Mouse (Mus musculus) liver, embryonic 14.5 days (tissue): ENCODE results near the gene Maml3. TPM values are rescaled to one million over a fixed set of nuclear protein-coding genes. Genes with fewer than 3 reads are reported as not detected.

ENCODE experiments used
- ATAC-seq: fragments of 200-750 bp; cut with Nextera tagmentation; 2 replicates; pipeline ENCODE4 v1.8.0; 2017; ENCODE audit warnings: moderate number of reproducible peaks, mild to moderate bottlenecking, moderate library complexity; ENCODE audit not compliant: insufficient read depth
- DNase-seq, 3 experiments: peaks; one replicate each; pipeline ENCODE4 v3.0.0-alpha.2; 2012 to 2013; ENCODE audit warnings: low read depth in 3 of 3, low spot score in 3 of 3
- H3K27ac ChIP-seq: fragments of 300-500 bp; sonication (generic); 2 replicates; pipeline ENCODE4 v1.5.1; 2014; ENCODE audit warnings: moderate library complexity, mild to moderate bottlenecking, control low read depth, inconsistent platforms
- H3K27me3 ChIP-seq: fragments of 300-500 bp; sonication (generic); 2 replicates; pipeline ENCODE4 v1.6.1; 2014; ENCODE audit warnings: mild to moderate bottlenecking, low read length, moderate library complexity; ENCODE audit not compliant: control insufficient read depth, insufficient read depth
- H3K36me3 ChIP-seq: fragments of 300-500 bp; sonication (generic); replicated peaks from 2 replicates; pipeline ENCODE4 v1.6.1; 2014; ENCODE audit warnings: low read depth; ENCODE audit not compliant: control insufficient read depth, insufficient read depth
- H3K4me1 ChIP-seq, 2 experiments: fragments of 200-500 bp in 1 of 2; fragments of 300-500 bp in 1 of 2; sonication (generic) in 1 of 2; replicated peaks; 2 replicates each; pipeline ENCODE4 v1.6.1; 2012 to 2014; ENCODE audit warnings: antibody characterized with exemption in 1 of 2, inconsistent platforms in 1 of 2, low read length in 1 of 2; ENCODE audit not compliant: control insufficient read depth in 2 of 2, insufficient read depth in 2 of 2
- H3K4me2 ChIP-seq: fragments of 300-500 bp; sonication (generic); 2 replicates; pipeline ENCODE4 v1.6.1; 2014; ENCODE audit warnings: low read depth, mild to moderate bottlenecking, control low read depth, moderate library complexity
- H3K4me3 ChIP-seq, 2 experiments: fragments of 200-500 bp in 1 of 2; fragments of 300-500 bp in 1 of 2; sonication (generic) in 1 of 2; 2 replicates each; pipeline ENCODE4 v1.5.1; 2012 to 2014; ENCODE audit warnings: low read depth in 2 of 2, low read length in 2 of 2, mild to moderate bottlenecking in 2 of 2, control low read depth in 1 of 2, inconsistent platforms in 1 of 2, moderate library complexity in 1 of 2; ENCODE audit not compliant: insufficient read depth in 1 of 2
- H3K9ac ChIP-seq: fragments of 300-500 bp; sonication (generic); replicated peaks from 2 replicates; pipeline ENCODE4 v1.6.1; 2014; ENCODE audit warnings: mild to moderate bottlenecking, control low read depth, moderate library complexity
- H3K9me3 ChIP-seq: fragments of 300-500 bp; sonication (generic); 2 replicates; pipeline ENCODE4 v1.6.1; 2016; ENCODE audit warnings: low read length, mixed read lengths; ENCODE audit not compliant: control insufficient read depth
- CTCF ChIP-seq: IDR thresholded peaks from 2 replicates; pipeline ENCODE4 v1.5.1; 2016; ENCODE audit warnings: antibody characterized with exemption, low read depth, control low read depth
- EP300 ChIP-seq: IDR thresholded peaks from 2 replicates; pipeline ENCODE4 v1.6.1; 2016; ENCODE audit warnings: antibody characterized with exemption, low read depth
- WGBS: fragments of 180-500 bp; shearing (Covaris S2); extraction: QIAGEN DNeasy Blood & Tissue Kit; methylation state at CpG from one replicate; pipeline ENCODE4 v1.1.7; 2014; ENCODE audit not compliant: insufficient replicate concordance; 5-methylcytosine and 5-hydroxymethylcytosine counted together
- polyA plus RNA-seq, 2 experiments: library from polyadenylated mRNA; depleted of rRNA in 1 of 2; stranded (reverse) in 1 of 2; unstranded in 1 of 2; fragments of >200 nt; fragmentation: Nextera tagmentation in 1 of 2; extraction: Ambion mirVana in 1 of 2; gene quantifications; 2 replicates each; pipeline versions ENCODE4 v1.2.1 to v1.2.3; 2012 to 2014

Maml3 gene
- polyA plus RNA-seq, 2 experiments, result 0.57 to 0.71 TPM

DNA sequence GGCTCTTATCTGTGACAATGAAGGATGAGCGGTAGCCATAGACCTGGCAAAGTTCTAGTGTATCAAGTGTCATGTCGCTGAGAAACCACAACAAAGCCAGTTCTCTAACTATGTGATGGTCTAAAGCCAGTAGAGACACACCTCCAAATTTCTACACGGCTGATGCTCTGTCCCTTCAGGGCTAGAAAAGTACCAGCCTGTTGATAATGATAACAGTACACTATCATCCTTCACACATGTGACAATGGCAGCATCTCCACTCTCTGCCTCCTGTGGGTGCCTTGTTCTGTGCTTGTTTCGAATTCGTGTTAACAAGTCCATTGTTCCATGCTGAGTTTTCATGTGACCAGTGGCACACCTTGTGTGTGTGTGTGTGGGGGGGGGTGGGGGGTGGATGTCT lies 180.2 kb downstream of the Maml3 start:
- no peaks in the 10 kb centered on the region for H3K9me3 ChIP-seq
- ATAC-seq (no peak), DNase-seq (no peak)
- WGBS, result 28% methylated on average over 5 of the region's 5 CpGs
- peaks cover 0 to 6% of the 10 kb centered on the region in 2 experiments; a peak in 2 of 4 replicates for H3K4me1 ChIP-seq
- no peaks in the 10 kb centered on the region for H3K27me3 ChIP-seq
- no peak overlapping the region for H3K9ac ChIP-seq
- TF ChIP-seq CTCF (no peak), EP300 (no peak)
- no peak overlapping the region for H3K4me2 ChIP-seq
- no peaks in the 10 kb centered on the region for H3K36me3 ChIP-seq
- no peak overlapping the region for H3K4me3 ChIP-seq
- H3K27ac ChIP-seq, result no peak overlapping the region

DNA sequence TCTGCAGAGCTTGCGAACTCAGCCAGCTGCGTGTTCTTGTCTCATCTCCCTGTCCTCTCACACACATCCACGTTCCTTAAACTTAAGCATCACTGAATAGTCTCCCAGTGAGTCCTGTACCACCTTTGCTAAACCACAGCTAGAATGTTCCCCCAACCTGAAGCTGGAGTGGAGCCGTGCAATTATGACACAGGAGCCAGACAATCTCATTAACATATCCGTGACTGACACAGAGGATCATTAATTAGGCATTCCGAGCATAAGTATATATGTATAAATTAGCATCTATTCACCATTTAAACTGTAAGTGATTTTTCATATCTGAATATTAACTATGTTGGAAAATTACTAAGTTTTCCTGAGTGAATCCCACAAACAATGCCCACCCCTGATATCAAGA lies 181.1 kb downstream of the Maml3 start:
- Histone ChIP-seq H3K4me3 (no peak overlapping the region), H3K4me1 (peaks cover 0 to 6% of the 10 kb centered on the region in 2 experiments; a peak in 2 of 4 replicates), H3K36me3 (no peaks in the 10 kb centered on the region), H3K9me3 (no peaks in the 10 kb centered on the region), H3K27ac (no peak overlapping the region), H3K27me3 (no peaks in the 10 kb centered on the region), H3K4me2 (no peak overlapping the region), H3K9ac (no peak overlapping the region)
- TF ChIP-seq CTCF (no peak), EP300 (no peak)
- no peak for ATAC-seq
- no peak for DNase-seq
- WGBS, result 77% methylated on average over 6 of the region's 6 CpGs

- Histone ChIP-seq H3K4me2 (peak overlapping the region; percentile 22), H3K9ac (no peak overlapping the region)
- ATAC-seq, result 0 out of 2 replicates have a peak, but pooled peaks have one; percentile 31
Observed at GRCm38 (mm10) chr3:51916902-51917301, 188.0 kb downstream of the Maml3 start.

GRCm38 (mm10) chr3:51916060-51916870 lies 188.6 kb downstream of the Maml3 start:
- DNase-seq (peak in 2 of 3 experiments; percentile 20 to 23), ATAC-seq (peak; percentile 51; the same call in 1 of the 2 replicates)
- H3K27ac ChIP-seq, result no peak overlapping the region
- no peak overlapping the region for H3K4me3 ChIP-seq
- H3K9me3 ChIP-seq, result no peaks in the 10 kb centered on the region
- peak overlapping the region; percentile 28; the same call in 1 of the 2 replicates for H3K4me2 ChIP-seq
- 24% methylated on average over 10 of the region's 10 CpGs for WGBS
- peaks cover 0 to 22% of the 10 kb centered on the region in 2 experiments; a peak in 2 of 4 replicates for H3K4me1 ChIP-seq
- H3K27me3 ChIP-seq, result no peaks in the 10 kb centered on the region
- H3K9ac ChIP-seq, result no peak overlapping the region
- H3K36me3 ChIP-seq, result no peaks in the 10 kb centered on the region
- TF ChIP-seq CTCF, result no peak
- TF ChIP-seq EP300, result no peak

More at GRCm38 (mm10) chr3:51916902-51917301, 188.0 kb downstream of the Maml3 start:
- Histone ChIP-seq H3K27ac (no peak overlapping the region), H3K4me3 (no peak overlapping the region), H3K4me1 (peaks cover 0 to 22% of the 10 kb centered on the region in 2 experiments; a peak in 2 of 4 replicates), H3K36me3 (no peaks in the 10 kb centered on the region), H3K27me3 (no peaks in the 10 kb centered on the region), H3K9me3 (no peaks in the 10 kb centered on the region)
- WGBS, result 71% methylated on average over 4 of the region's 4 CpGs
- DNase-seq, result no peak
- TF ChIP-seq EP300, result no peak
- no peak for TF ChIP-seq CTCF

DNA sequence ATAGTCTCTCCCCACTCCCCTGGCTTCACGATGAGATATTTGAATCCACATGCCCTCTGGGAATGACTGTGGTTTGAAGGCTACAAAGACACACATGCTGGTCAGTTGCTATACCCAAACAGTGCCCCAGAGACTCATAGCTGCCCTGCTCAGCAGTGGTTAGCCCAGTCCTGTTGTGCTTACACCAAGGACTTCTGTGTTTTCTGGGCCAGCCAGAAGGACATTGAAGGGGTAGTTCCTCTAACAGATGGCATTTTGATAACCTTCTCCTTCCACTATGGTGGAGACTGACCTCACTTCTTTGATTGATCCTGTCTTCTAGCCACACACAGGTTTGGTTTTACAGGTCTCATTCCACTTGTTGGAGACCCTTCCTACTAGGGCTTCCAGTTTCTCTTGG lies 189.5 kb downstream of the Maml3 start:
- H3K4me2 ChIP-seq, result no peak overlapping the region
- DNase-seq (no peak), ATAC-seq (no peak)
- H3K9me3 ChIP-seq, result no peaks in the 10 kb centered on the region
- no peaks in the 10 kb centered on the region for H3K27me3 ChIP-seq
- no peak overlapping the region for H3K27ac ChIP-seq
- H3K4me3 ChIP-seq, result no peak overlapping the region
- H3K36me3 ChIP-seq, result no peaks in the 10 kb centered on the region
- H3K9ac ChIP-seq, result no peak overlapping the region
- 62% methylated on average over 1 of the region's 1 CpGs for WGBS
- TF ChIP-seq EP300, result no peak
- no peak for TF ChIP-seq CTCF
- H3K4me1 ChIP-seq, result peaks cover 0 to 22% of the 10 kb centered on the region in 2 experiments; a peak in 2 of 4 replicates
